Mouse (Mus musculus) limb, embryonic 13.5 days (tissue): Measurements from ENCODE around the gene Ddx56. TPM values are rescaled to one million over a fixed set of nuclear protein-coding genes. Genes with fewer than 3 reads are reported as not detected.

Experiments used
- polyA plus RNA-seq: library from polyadenylated mRNA; unstranded; fragments of >200 nt; fragmentation: Nextera tagmentation; extraction: Ambion mirVana; gene quantifications from 2 replicates; pipeline ENCODE4 v1.2.1, GENCODE M21; 2015

Gene Ddx56
- polyA plus RNA-seq, 1 experiment from 2014 or later: 98.1 TPM

Other genes starting within 250 kb of the Ddx56 start
- 1.6 and 1.7 TPM in 2 replicates for gene Camk2b, start 201.4 kb downstream of the Ddx56 start, polyA plus RNA-seq
- gene A730071L15Rik, start 67.7 kb downstream of the Ddx56 start, polyA plus RNA-seq: 0.31 and 0.75 TPM in 2 replicates
- 43.3 and 44.0 TPM in 2 replicates for gene Nudcd3, start 67.4 kb downstream of the Ddx56 start, polyA plus RNA-seq
- 0.03 and 0.06 TPM in 2 replicates for gene Npc1l1, start 37.6 kb downstream of the Ddx56 start, polyA plus RNA-seq
- gene Tmed4, start 7.1 kb upstream of the Ddx56 start, polyA plus RNA-seq: 109 and 113 TPM in 2 replicates
- gene Ogdh, start 23.9 kb upstream of the Ddx56 start, polyA plus RNA-seq: 84.1 and 95.0 TPM in 2 replicates
- 10.1 and 10.3 TPM in 2 replicates for gene Zmiz2, start 121.3 kb upstream of the Ddx56 start, polyA plus RNA-seq
- gene Ppia, start 147.7 kb upstream of the Ddx56 start, polyA plus RNA-seq: 4,950 and 5,155 TPM in 2 replicates
- gene H2afv, start 176.7 kb upstream of the Ddx56 start, polyA plus RNA-seq: 657 and 704 TPM in 2 replicates
- gene Purb, start 208.1 kb upstream of the Ddx56 start, polyA plus RNA-seq: 30.5 and 32.1 TPM in 2 replicates